Mouse (Mus musculus) hindbrain, embryonic 12.5 days (tissue): ENCODE measurements around the gene Rgl1. TPM values are rescaled to one million over a fixed set of nuclear protein-coding genes. Genes with fewer than 3 reads are reported as not detected.
"Not testable (repeated sequence)": the region's sequence is repeated elsewhere in the genome, so short reads cannot be mapped to it uniquely, and the experiment has no call there.

Experiments used
- ATAC-seq: fragments of 200-750 bp; cut with Nextera tagmentation; 2 replicates; pipeline ENCODE4 v1.8.0; 2017; ENCODE audit warnings: moderate TSS enrichment; ENCODE audit not compliant: low FRiP score
- H3K27ac ChIP-seq: fragments of 300-500 bp; sonication (generic); 2 replicates; pipeline ENCODE4 v1.5.1; 2016; ENCODE audit warnings: mild to moderate bottlenecking
- H3K27me3 ChIP-seq: fragments of 300-500 bp; sonication (generic); 2 replicates; pipeline ENCODE4 v1.6.1; 2016; ENCODE audit warnings: mild to moderate bottlenecking
- H3K36me3 ChIP-seq: fragments of 300-500 bp; sonication (generic); 2 replicates; pipeline ENCODE4 v1.6.1; 2016; ENCODE audit warnings: mild to moderate bottlenecking
- H3K4me1 ChIP-seq: fragments of 300-500 bp; sonication (generic); 2 replicates; pipeline ENCODE4 v1.6.1; 2016
- H3K4me2 ChIP-seq: fragments of 300-500 bp; sonication (generic); replicated peaks from 2 replicates; pipeline ENCODE4 v1.6.1; 2016; ENCODE audit warnings: mild to moderate bottlenecking
- H3K4me3 ChIP-seq: fragments of 300-500 bp; sonication (generic); 2 replicates; pipeline ENCODE4 v1.5.1; 2016; ENCODE audit warnings: mild to moderate bottlenecking
- H3K9ac ChIP-seq: fragments of 300-500 bp; sonication (generic); 2 replicates; pipeline ENCODE4 v1.6.1; 2016; ENCODE audit warnings: mild to moderate bottlenecking, moderate library complexity
- H3K9me3 ChIP-seq: fragments of 300-500 bp; sonication (generic); replicated peaks from 2 replicates; pipeline ENCODE4 v1.6.1; 2016; ENCODE audit warnings: mild to moderate bottlenecking
- WGBS: fragments of 180-500 bp; shearing (Covaris S2); methylation state at CpG from one replicate; pipeline ENCODE4 v1.1.7; 2016; 5-methylcytosine and 5-hydroxymethylcytosine counted together
- polyA plus RNA-seq: library from polyadenylated mRNA; unstranded; fragments of >200 nt; fragmentation: Nextera tagmentation; extraction: Ambion mirVana; gene quantifications from 2 replicates; pipeline ENCODE4 v1.2.1, GENCODE M21; 2016

Rgl1 gene
- polyA plus RNA-seq, 1 experiment from 2014 or later = 23.9 TPM

DNA sequence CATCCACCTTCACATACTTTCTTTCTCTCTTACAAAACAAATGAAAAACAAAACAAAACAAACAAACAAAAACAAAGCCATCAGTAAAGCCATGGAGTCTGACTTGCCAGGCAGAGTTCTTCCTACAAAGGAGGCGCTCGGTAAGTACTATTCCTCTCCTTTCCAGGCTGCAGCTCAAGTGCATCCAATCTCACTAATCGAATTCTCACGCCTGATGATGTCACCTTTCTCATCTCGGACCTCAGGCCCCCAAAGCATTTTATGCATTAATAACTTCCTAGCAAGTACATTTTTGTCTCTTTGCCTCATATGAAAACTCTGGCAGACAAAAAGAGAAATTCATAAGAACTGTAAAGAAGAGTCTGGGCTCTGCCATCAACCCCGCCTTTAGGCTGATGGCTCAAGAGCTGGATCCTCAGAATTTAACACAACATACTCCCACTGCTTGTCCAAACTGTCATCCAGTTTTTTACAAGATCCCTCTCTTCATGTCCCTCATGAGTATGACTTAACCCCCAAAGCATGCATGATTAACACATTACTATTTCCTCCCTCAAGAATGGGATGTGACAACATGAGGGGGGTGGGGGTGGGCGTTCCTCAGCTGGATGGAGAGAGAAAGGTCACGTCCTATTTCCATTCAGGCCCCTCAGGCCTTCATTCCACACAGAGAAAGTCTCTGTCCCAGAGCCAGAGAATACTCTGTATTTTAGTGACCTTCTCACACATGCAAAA, 96.5 kb downstream of the Rgl1 start:
- 45% methylated on average over 8 of the region's 8 CpGs for WGBS
- no peak overlapping the region for H3K4me2 ChIP-seq

DNA sequence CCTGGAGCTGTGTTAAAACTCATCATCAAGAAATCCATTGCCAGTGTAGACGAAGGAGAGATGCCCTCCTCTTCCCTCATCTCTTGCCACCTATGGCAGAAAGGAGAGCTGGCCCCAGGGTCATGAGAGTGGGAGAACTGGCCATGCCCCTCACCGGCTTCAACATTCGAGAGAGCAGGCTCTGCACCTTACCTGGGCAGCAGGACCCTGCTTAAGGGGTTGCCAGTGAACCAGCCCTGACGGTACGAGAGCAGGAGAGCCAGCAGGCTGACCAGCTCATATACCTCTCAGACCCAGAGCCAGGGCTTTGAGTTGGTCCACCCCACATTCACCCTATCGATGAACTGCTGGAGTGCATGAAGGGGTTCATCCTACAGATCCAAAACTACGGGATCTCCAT, 105.7 kb downstream of the Rgl1 start:
- 87% methylated on average over 7 of the region's 7 CpGs for WGBS
- no peak overlapping the region for H3K9ac ChIP-seq
- ATAC-seq = no peak
- no peak overlapping the region for H3K4me3 ChIP-seq
- H3K27ac ChIP-seq = no peak overlapping the region
- H3K4me1 ChIP-seq = no peaks in the 10 kb centered on the region
- no peaks in the 10 kb centered on the region for H3K9me3 ChIP-seq
- H3K4me2 ChIP-seq = no peak overlapping the region
- no peaks in the 10 kb centered on the region for H3K27me3 ChIP-seq
- H3K36me3 ChIP-seq = no peaks in the 10 kb centered on the region

More for the DNA sequence above, 96.5 kb downstream of the Rgl1 start:
- no peak overlapping the region for H3K9ac ChIP-seq
- H3K36me3 ChIP-seq = no peaks in the 10 kb centered on the region
- H3K27me3 ChIP-seq = no peaks in the 10 kb centered on the region
- no peak overlapping the region for H3K27ac ChIP-seq
- H3K4me1 ChIP-seq = peaks cover 7% of the 10 kb centered on the region
- no peak overlapping the region for H3K4me3 ChIP-seq
- no peak for ATAC-seq
- H3K9me3 ChIP-seq = no peaks in the 10 kb centered on the region

DNA sequence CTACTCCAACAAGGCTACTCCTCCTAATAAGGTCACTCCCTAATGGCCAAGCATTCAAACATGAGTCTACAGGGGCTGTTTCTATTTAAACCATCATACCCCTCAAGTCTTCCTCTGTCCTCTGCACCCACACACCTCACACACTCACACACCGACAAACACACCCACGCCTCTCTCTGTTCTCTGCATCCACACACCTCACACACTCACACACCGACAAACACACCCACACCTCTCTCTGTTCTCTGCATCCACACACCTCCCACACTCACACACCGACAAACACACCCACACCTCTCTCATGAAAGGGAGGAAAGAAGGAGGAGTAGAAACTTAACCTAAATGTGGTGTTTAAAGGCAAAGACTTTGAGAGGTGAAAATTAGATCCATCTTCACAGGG, 106.2 kb downstream of the Rgl1 start:
- Histone ChIP-seq H3K9ac (no peak overlapping the region), H3K9me3 (no peaks in the 10 kb centered on the region), H3K27me3 (no peaks in the 10 kb centered on the region), H3K4me2 (no peak overlapping the region), H3K36me3 (no peaks in the 10 kb centered on the region), H3K27ac (no peak overlapping the region), H3K4me3 (no peak overlapping the region), H3K4me1 (no peaks in the 10 kb centered on the region)
- ATAC-seq = no peak
- whole genome bisulfite sequencing = 87% methylated on average over 4 of the region's 4 CpGs

DNA sequence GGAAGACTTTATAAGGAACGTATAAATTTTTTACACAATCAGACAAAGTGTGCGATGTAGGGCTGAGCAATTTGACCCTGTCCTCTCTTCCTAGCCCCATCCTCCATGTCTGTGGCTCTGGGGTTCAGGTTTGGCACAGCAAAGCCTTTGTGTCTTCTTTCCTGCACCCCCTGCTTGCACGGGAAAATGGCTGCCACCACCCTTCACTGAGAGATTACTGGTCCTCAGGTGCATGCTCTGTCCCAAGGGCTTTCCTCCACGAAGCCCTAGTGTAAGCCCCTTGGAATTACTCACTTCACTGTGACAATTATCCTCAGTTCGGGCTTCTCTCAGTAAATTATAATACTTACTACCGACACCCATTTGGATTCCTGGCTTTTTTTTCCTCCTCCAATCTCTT, 109.5 kb downstream of the Rgl1 start:
- H3K4me1 ChIP-seq = no peaks in the 10 kb centered on the region
- no peaks in the 10 kb centered on the region for H3K27me3 ChIP-seq
- no peak overlapping the region for H3K4me2 ChIP-seq
- H3K4me3 ChIP-seq = no peak overlapping the region
- no peak overlapping the region for H3K9ac ChIP-seq
- no peak overlapping the region for H3K27ac ChIP-seq
- WGBS = 81% methylated on average over 6 of the region's 6 CpGs
- no peaks in the 10 kb centered on the region for H3K9me3 ChIP-seq
- no peaks in the 10 kb centered on the region for H3K36me3 ChIP-seq
- ATAC-seq = no peak

DNA sequence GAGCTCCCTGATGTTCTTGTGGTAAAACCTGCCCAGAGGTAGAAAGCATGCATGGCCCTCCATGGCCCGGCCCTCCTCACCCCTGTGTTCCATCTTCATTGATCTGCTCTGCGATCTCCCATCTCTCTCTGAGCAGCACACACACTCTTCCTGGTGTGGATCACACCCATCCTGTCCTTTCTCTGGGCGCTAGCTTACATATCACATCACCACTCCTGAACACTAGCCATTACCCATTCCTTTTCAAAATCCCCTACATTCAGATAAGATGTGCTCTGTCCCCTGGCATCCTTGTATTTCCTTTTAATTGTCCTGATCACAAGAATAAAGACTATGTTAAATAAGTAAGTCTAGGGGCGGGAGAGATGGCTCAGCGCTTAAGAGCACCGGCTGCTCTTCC, 111.3 kb downstream of the Rgl1 start:
- H3K4me2 ChIP-seq = no peak overlapping the region
- no peaks in the 10 kb centered on the region for H3K36me3 ChIP-seq
- H3K27ac ChIP-seq = no peak overlapping the region
- H3K4me3 ChIP-seq = no peak overlapping the region
- WGBS = 94% methylated on average over 6 of the region's 6 CpGs
- no peaks in the 10 kb centered on the region for H3K27me3 ChIP-seq
- ATAC-seq = no peak
- no peak overlapping the region for H3K9ac ChIP-seq
- H3K4me1 ChIP-seq = no peaks in the 10 kb centered on the region
- no peaks in the 10 kb centered on the region for H3K9me3 ChIP-seq

DNA sequence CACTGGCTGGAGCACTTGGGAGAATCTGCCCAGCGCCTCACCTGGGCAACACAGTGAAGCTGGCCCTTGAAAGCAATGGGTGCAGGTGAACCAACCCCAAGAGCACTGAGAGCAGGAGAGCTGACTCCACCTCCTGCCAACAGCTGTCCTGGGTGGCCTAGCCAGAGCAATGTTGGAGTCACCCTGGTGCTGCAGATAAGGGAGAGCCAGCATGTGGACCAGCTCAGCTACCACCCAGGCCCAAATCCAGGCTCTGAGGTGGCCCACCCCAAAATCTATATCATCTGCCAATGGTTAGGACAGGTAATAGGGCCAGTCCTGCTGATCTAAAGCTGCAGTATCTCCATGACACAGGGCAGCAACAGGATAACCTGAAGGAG, 114.7 kb downstream of the Rgl1 start:
- no peak for ATAC-seq
- Histone ChIP-seq H3K27ac (no peak overlapping the region), H3K4me2 (no peak overlapping the region), H3K9me3 (no peaks in the 10 kb centered on the region), H3K9ac (no peak overlapping the region), H3K36me3 (no peaks in the 10 kb centered on the region), H3K4me3 (no peak overlapping the region), H3K4me1 (peaks cover 1% of the 10 kb centered on the region; the same call in 1 of the 2 replicates), H3K27me3 (no peaks in the 10 kb centered on the region)
- WGBS = 92% methylated on average over 1 of the region's 1 CpGs

DNA sequence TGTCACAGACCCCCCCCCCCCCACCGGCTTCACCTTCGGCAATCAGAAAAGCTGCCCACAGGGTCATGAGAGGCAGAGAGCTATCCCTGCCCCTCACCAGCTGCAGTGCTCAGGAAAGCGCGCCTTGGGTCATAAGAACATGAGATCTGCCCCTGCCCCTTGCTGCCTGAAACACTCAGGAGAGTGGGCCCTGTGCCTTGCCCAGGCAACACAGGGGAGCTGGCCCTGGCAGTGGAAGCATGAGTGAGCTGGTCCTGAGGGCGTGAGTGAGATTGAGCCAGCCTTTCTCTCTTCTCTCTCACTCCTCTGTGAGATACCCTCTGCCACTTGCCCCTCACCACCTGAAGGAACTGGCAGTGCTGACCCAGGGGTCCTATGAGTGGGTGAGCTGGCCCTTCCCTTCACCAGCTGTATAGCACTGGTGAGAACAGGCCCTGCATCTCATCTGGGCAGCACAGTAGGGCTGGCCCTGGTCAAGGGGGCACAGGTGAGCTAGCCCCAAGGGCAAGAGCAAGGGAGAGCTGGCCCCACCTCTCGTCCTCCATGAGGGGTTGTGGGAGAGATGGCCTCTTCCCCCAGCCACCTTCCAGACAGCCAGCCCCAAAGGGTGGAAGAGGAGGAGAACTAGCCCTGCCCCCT, 115.2 kb downstream of the Rgl1 start:
- ATAC-seq = no peak
- Histone ChIP-seq H3K9ac (no peak overlapping the region), H3K4me1 (peaks cover 2% of the 10 kb centered on the region; the same call in 1 of the 2 replicates), H3K27me3 (no peaks in the 10 kb centered on the region), H3K4me2 (no peak overlapping the region), H3K36me3 (no peaks in the 10 kb centered on the region), H3K27ac (no peak overlapping the region), H3K4me3 (no peak overlapping the region), H3K9me3 (no peaks in the 10 kb centered on the region)
- 84% methylated on average over 6 of the region's 6 CpGs for WGBS

DNA sequence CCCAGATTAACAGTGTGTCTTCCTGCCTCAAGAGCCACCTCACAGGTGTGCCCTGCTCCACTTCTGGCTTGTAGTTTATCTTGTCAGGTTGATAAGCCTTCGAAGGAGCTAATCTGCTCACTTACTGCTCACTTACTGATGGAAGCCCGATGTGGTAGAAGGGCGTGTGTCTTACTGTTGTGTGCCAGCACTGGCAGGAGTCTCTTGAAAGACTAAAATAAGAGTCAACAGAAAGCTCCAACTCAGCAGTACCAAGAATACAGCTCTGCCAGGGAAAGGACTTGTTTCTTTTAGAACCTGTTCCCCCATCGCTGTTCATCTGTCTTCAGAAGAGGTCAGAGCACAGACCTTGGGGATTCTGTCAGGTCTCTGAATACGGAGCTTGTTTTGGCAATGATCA, 118.1 kb downstream of the Rgl1 start:
- Histone ChIP-seq H3K4me1 (peaks cover 2% of the 10 kb centered on the region; the same call in 1 of the 2 replicates), H3K9me3 (no peaks in the 10 kb centered on the region)
- WGBS = 87% methylated on average over 5 of the region's 5 CpGs

DNA sequence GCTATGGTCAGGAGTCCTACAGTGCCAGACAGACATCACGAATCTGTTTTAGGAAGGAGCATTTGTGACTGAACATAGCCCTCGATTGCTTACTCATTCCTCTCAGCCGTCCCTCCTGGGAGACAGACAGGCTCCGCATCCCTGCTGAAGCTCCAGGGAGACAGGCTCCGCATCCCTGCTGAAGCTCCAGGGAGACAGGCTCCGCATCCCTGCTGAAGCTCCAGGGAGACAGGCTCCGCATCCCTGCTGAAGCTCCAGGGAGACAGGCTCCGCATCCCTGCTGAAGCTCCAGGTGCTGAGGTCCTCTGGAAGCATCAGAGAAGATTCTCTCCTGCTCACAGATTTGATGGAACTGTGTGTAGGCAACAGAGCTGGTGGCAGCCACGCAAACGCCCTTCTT, 123.9 kb downstream of the Rgl1 start:
- not testable (repeated sequence) for H3K27me3 ChIP-seq, H3K4me1 ChIP-seq, H3K4me2 ChIP-seq, H3K36me3 ChIP-seq, H3K27ac ChIP-seq, H3K9ac ChIP-seq, ATAC-seq, H3K9me3 ChIP-seq, H3K4me3 ChIP-seq
- 69% methylated on average over 10 of the region's 10 CpGs for WGBS

More for the DNA sequence above, 118.1 kb downstream of the Rgl1 start:
- H3K27ac ChIP-seq = no peak overlapping the region
- ATAC-seq = no peak
- H3K27me3 ChIP-seq = no peaks in the 10 kb centered on the region
- H3K4me2 ChIP-seq = no peak overlapping the region
- H3K9ac ChIP-seq = no peak overlapping the region
- H3K4me3 ChIP-seq = no peak overlapping the region
- no peaks in the 10 kb centered on the region for H3K36me3 ChIP-seq

DNA sequence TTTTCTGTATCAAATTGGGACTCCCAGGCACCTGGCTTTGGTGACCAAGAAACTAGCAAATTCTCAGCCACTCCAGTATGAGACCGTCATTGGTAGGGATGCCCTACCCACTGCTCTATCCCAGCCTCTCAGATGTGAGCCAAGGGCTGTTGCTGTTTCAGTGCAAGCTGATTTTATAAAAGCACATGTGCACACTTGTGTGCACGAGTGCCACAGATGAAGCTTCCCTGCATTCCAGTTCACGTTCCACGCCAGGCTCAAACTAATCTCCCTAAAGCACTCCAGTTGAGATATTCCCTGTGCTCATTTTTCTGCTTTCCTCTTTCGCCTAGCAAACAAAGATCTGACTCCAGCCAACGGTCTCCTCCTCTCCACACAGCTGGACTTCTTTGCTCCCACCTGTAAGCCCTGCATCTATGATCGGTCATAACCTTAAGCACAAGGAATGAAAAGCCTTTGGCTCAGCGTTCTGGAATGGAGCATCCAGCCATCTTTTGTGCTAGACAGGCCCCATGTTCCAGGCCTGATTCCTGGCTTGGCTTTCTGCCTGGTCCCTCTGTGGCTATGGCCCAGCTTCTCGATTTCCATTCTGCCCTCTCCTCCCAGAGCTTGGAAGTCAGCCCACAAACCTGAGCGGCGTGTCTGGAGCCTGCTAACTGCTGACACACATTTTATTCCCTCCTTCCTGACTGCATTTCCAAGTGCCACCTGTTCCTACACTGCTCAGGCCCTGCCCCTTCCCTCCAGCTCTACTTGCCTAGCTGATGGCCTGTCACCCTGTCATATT, 125.8 kb downstream of the Rgl1 start:
- no peak overlapping the region for H3K27ac ChIP-seq
- no peak overlapping the region for H3K9ac ChIP-seq
- H3K36me3 ChIP-seq = no peaks in the 10 kb centered on the region
- ATAC-seq = no peak
- no peaks in the 10 kb centered on the region for H3K9me3 ChIP-seq
- WGBS = 72% methylated on average over 11 of the region's 11 CpGs
- H3K4me2 ChIP-seq = no peak overlapping the region
- no peaks in the 10 kb centered on the region for H3K27me3 ChIP-seq
- no peak overlapping the region for H3K4me3 ChIP-seq
- peaks cover 5% of the 10 kb centered on the region; the same call in 1 of the 2 replicates for H3K4me1 ChIP-seq

DNA sequence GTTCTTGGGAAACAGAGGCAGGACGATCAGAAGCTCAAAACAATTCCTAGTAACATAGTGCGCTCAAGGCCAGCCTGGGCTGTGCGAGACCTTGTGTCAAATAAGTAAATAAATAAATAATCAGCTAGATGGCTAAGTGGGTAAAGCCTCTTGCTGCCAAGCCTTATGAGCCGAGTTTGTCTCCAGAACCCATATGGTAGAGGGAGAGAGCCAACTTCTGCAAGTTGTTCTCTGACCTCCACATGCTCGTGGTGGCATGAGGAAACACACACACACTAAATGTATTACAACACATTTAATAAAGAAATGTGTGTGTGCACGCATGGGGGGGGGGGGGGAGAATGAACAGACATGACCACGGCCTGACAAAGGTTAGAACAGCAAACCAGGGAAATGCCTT, 126.8 kb downstream of the Rgl1 start:
- H3K4me3 ChIP-seq = no peak overlapping the region

DNA sequence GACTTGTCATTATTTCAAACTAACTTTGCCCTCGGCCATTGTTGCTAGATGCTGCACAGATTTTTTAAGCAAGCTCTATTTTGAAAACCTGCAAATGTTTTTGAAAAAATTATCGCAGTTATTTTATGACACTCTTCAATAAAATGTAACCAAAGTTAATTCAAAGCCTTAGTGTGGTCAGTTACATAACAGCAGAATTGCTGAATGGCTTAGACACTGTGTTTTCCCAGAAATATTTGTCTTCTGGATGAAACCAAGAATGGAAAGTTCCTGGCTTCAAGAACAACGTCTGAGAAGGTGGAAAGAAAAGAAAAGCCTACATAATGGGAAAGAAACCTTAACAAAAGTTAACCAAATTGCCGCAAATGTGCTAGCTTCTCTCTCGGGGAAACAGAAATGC, 131.5 kb downstream of the Rgl1 start:
- Histone ChIP-seq H3K36me3 (no peaks in the 10 kb centered on the region), H3K27me3 (no peaks in the 10 kb centered on the region), H3K4me2 (no peak overlapping the region), H3K9me3 (no peaks in the 10 kb centered on the region), H3K4me3 (no peak overlapping the region), H3K27ac (no peak overlapping the region), H3K9ac (no peak overlapping the region), H3K4me1 (0 out of 2 replicates have a peak, but pooled peaks cover 2% of the 10 kb centered on the region)
- ATAC-seq = no peak
- WGBS = 71% methylated on average over 5 of the region's 5 CpGs

More for the DNA sequence above, 126.8 kb downstream of the Rgl1 start:
- peaks cover 5% of the 10 kb centered on the region; the same call in 1 of the 2 replicates for H3K4me1 ChIP-seq
- no peaks in the 10 kb centered on the region for H3K27me3 ChIP-seq
- ATAC-seq = no peak
- H3K9ac ChIP-seq = no peak overlapping the region
- H3K4me2 ChIP-seq = no peak overlapping the region
- no peak overlapping the region for H3K27ac ChIP-seq
- no peaks in the 10 kb centered on the region for H3K36me3 ChIP-seq
- H3K9me3 ChIP-seq = no peaks in the 10 kb centered on the region
- 88% methylated on average over 7 of the region's 7 CpGs for WGBS
